Mouse (Mus musculus) kidney, adult 2 months (tissue): ENCODE measurements at regions not wholly inside any gene's neighbourhood (a gene's known extent, or its start where the extent isn't known, plus 50 kb on each side); places are given as distances from the start of the nearest gene placed in this dataset.

ENCODE experiments used
- CTCF ChIP-seq: fragments of 200-500 bp; conservative IDR thresholded peaks from 2 replicates; pipeline ENCODE4 v1.5.1; 2011; ENCODE audit warnings: low read depth, mild to moderate bottlenecking, control low read depth, low read length, moderate library complexity, mixed read lengths; ENCODE audit not compliant: insufficient read depth, insufficient read length
- POLR2A ChIP-seq: fragments of 200-500 bp; IDR thresholded peaks from one replicate; pipeline ENCODE4 v1.6.1; 2011; ENCODE audit warnings: low read depth, low read length, control low read depth

DNA sequence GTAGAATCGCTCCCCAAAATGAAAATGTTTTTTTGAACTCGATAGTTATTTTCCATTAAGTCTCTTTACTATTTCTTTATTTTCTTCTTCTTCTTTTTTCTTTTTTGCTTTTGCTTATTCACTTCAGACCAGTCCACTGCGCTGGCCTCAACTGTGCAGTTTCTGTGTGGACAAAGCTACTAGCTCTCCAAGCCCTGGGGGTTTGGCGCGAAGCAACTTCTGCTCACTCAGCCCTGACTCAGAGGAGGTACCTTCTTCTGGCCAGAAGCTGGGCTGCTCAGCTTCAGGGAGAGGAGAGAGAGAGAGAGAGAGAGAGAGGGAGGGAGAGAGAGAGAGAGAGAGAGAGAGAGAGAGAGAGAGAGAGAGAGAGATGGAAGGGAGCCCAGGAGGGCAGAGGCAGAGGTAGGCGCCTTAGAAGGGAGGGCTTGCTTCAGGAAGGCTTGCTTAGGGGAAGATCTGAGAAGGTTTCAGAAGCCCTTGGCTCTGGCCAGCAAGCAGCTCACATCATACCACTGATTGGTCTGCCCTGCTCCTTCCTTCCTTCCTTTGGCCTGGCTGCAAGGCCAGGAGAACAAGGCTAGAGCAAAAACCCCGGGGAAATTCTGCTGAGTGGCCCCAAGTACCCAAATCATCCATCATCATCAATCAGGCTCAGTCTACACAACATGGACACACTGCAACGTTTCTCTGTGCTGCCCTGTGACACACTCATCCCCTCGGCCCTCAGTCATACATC, 160.5 kb upstream of the Sox9 start:
- TF ChIP-seq POLR2A (no peak), CTCF (no peak)
